Mouse (Mus musculus): ENCODE measurements around the gene Elf2. TPM values are rescaled to one million over a fixed set of nuclear protein-coding genes. Genes with fewer than 3 reads are reported as not detected.

The Elf2 gene
- total and polyA plus RNA-seq, 3 experiments: 31.2 to 41.2 (median 32.2) TPM

GRCm38 (mm10) chr3:51387868-51388381, 47.5 kb upstream of the Elf2 start:
- no peaks in the 10 kb centered on the region for H3K79me2 ChIP-seq (replicated peaks; ENCODE audit: control insufficient read depth, extremely low read depth, insufficient read depth, poor library complexity, severe bottlenecking)
- no peaks in the 10 kb centered on the region for H3K9me3 ChIP-seq (replicated peaks; ENCODE audit: low read length)
- no peak overlapping the region for H3K9ac ChIP-seq (ENCODE audit: insufficient read depth, low read depth)
- H3K4me1 ChIP-seq (ENCODE audit: control insufficient read depth in 1 of 2, insufficient read depth in 2 of 2): peaks cover 6 to 10% of the 10 kb centered on the region in 2 experiments; a peak in 2 of 4 replicates
- dilution Hi-C loops (cut with MboI; ENCODE audit: extremely low pct_ligation_motif_present, extremely low pct_unique_long_range_greater_than_20kb, low sequenced_read_pairs) (no loop called here), in situ Hi-C loops (cut with MboI; ENCODE audit: low pct_ligation_motif_present, low pct_unique_long_range_greater_than_20kb, low sequenced_read_pairs) (no loop called here)
- H3K27ac ChIP-seq (ENCODE audit: insufficient read depth, low read depth): no peak overlapping the region
- no peak overlapping the region for H3K4me2 ChIP-seq (ENCODE audit: insufficient read depth, low read depth, poor library complexity, severe bottlenecking)
- no peaks in the 10 kb centered on the region for H3K36me3 ChIP-seq (replicated peaks in 1 of 2; ENCODE audit: control insufficient read depth in 1 of 2, insufficient read depth in 1 of 2, low read length in 1 of 2)
- DNase-seq (ENCODE audit: extremely low read depth): no peak
- TF ChIP-seq MEF2A (IDR thresholded peaks at IDR 0.05; ENCODE audit: borderline replicate concordance, low read depth, low read length) (no peak), POLR2AphosphoS2 (IDR thresholded peaks at IDR 0.05; ENCODE audit: low read depth, low read length) (no peak), CHD1 (IDR thresholded peaks at IDR 0.05; ENCODE audit: low read depth, low read length) (no peak), IRF4 (IDR thresholded peaks at IDR 0.05; ENCODE audit: low read depth, low read length) (no peak), MXI1 (IDR thresholded peaks at IDR 0.05; ENCODE audit: low read depth, low read length) (no peak), E2F4 (IDR thresholded peaks at IDR 0.05; ENCODE audit: insufficient replicate concordance, low read depth, low read length) (no peak), CHD2 (IDR thresholded peaks at IDR 0.05; ENCODE audit: low read length) (no peak), CTCF (conservative IDR thresholded peaks at IDR 0.05 in 1 of 2, IDR thresholded peaks at IDR 0.05 in 1 of 2; ENCODE audit: low read depth in 2 of 2, low read length in 2 of 2) (no peak), MYC (IDR thresholded peaks at IDR 0.05; ENCODE audit: low read depth, low read length) (no peak), ZC3H11A (IDR thresholded peaks at IDR 0.05; ENCODE audit: low read depth, low read length) (no peak), JUND (conservative IDR thresholded peaks at IDR 0.05; ENCODE audit: low read depth, low read length) (no peak), ZMIZ1 (IDR thresholded peaks at IDR 0.05; ENCODE audit: low read depth, low read length) (no peak)
- H3K4me3 ChIP-seq (replicated peaks in 1 of 3; ENCODE audit: low read depth in 2 of 3, low read length in 2 of 3, poor library complexity in 1 of 3): no peak overlapping the region
- H3K27me3 ChIP-seq (replicated peaks): no peaks in the 10 kb centered on the region

- H3K9ac ChIP-seq (ENCODE audit: insufficient read depth, low read depth): no peak overlapping the region
- H3K27ac ChIP-seq (ENCODE audit: insufficient read depth, low read depth): no peak overlapping the region
- dilution Hi-C loops (cut with MboI; ENCODE audit: extremely low pct_ligation_motif_present, extremely low pct_unique_long_range_greater_than_20kb, low sequenced_read_pairs) (no loop called here), in situ Hi-C loops (cut with MboI; ENCODE audit: low pct_ligation_motif_present, low pct_unique_long_range_greater_than_20kb, low sequenced_read_pairs) (no loop called here)
- H3K36me3 ChIP-seq (replicated peaks in 1 of 2; ENCODE audit: control insufficient read depth in 1 of 2, insufficient read depth in 1 of 2, low read length in 1 of 2): no peaks in the 10 kb centered on the region
- no peak for TF ChIP-seq MAZ (IDR thresholded peaks at IDR 0.05; ENCODE audit: low read depth, low read length)
- TF ChIP-seq POLR2A (IDR thresholded peaks at IDR 0.05; ENCODE audit: low read depth, low read length): no peak
- TF ChIP-seq ZKSCAN1 (IDR thresholded peaks at IDR 0.05; ENCODE audit: borderline replicate concordance, low read depth, low read length): no peak
- no peak for TF ChIP-seq MYC (IDR thresholded peaks at IDR 0.05; ENCODE audit: low read depth, low read length)
- no peak for TF ChIP-seq ZNF384 (IDR thresholded peaks at IDR 0.05; ENCODE audit: low read depth, low read length)
- TF ChIP-seq HCFC1 (IDR thresholded peaks at IDR 0.05; ENCODE audit: low read depth, low read length): no peak
- no peaks in the 10 kb centered on the region for H3K79me2 ChIP-seq (replicated peaks; ENCODE audit: control insufficient read depth, extremely low read depth, insufficient read depth, poor library complexity, severe bottlenecking)
- no peaks in the 10 kb centered on the region for H3K27me3 ChIP-seq (replicated peaks)
- H3K9me3 ChIP-seq (replicated peaks; ENCODE audit: low read length): no peaks in the 10 kb centered on the region
- no peak for DNase-seq (ENCODE audit: extremely low read depth)
- H3K4me1 ChIP-seq (ENCODE audit: control insufficient read depth in 1 of 2, insufficient read depth in 2 of 2): peaks cover 6 to 10% of the 10 kb centered on the region in 2 experiments; a peak in 2 of 4 replicates
- no peak overlapping the region for H3K4me3 ChIP-seq (replicated peaks in 1 of 3; ENCODE audit: low read depth in 2 of 3, low read length in 2 of 3, poor library complexity in 1 of 3)
- H3K4me2 ChIP-seq (ENCODE audit: insufficient read depth, low read depth, poor library complexity, severe bottlenecking): no peak overlapping the region
These were observed 46.6 kb upstream of the Elf2 start for GRCm38 (mm10) chr3:51387134-51387451.
